Mouse (Mus musculus): ENCODE results near the gene Krtap6-1. TPM values are rescaled to one million over a fixed set of nuclear protein-coding genes. Genes with fewer than 3 reads are reported as not detected.

Gene Krtap6-1
- polyA plus RNA-seq (2012; rRNA removed; ENCODE audit: low replicate concordance): not detected in 2 replicates

DNA sequence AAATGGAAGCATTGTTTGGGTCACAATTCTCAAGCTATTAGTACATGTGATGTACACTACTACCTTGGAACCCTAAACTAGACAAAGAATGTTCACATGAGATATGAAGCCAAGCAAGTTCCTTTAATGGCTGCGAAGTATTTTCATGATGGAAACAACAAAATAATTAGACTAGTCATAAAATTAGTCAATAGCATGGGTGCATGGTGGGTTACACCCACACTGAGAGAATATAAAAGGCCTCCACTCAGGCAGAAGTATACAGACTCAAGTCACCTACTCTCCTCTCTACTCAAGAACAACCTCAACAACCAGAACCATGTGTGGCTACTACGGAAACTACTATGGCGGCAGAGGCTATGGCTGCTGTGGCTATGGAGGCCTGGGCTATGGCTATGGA, at the start of gene Krtap6-1:
Gene Krtap6-1 (plus strand): TSS at position 301 of the 400 bp plus-strand sequence.

DNA sequence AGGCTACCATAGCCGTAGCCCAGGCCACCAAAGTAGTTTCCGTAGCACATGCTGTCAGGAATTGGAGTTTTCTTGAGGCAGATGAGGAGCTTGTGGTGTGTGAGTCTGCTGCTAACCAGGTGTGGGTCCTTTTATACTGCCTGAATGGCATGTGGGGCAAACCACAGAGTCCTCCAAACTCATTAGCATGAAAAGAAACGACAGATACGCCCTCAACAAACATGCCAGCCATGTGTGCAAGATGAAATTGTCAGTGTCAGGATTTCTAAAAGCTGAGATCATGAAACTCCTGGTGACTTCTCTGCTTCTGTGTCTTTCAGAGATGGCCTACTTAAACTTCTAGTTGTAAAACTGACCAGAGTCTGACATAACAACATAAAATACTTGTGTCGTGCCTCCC, 20.8 kb upstream of the Krtap6-1 start, which contains the start of gene Krtap22-2:
Gene Krtap22-2 (minus strand): TSS at position 101 of the 400 bp plus-strand sequence.

DNA sequence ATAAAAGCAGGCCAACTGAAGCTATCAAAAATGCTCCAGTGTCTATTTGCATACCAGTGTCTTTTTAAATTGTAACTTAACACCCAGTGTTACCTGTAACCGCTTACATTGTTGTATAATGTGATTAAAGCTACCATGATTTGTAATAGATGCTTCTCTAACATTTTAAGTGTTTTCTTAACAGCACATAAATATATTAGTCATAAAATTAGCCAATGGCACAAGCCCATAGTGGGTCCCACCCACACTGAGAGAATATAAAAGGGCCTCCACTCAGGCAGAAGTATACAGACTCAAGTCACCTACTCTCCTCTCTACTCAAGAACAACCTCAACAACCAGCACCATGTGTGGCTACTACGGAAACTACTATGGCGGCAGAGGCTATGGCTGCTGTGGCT, 16.5 kb upstream of the Krtap6-1 start, which contains the start of gene Gm10229:
Gene Gm10229 (plus strand): TSS at position 301 of the 400 bp plus-strand sequence.

DNA sequence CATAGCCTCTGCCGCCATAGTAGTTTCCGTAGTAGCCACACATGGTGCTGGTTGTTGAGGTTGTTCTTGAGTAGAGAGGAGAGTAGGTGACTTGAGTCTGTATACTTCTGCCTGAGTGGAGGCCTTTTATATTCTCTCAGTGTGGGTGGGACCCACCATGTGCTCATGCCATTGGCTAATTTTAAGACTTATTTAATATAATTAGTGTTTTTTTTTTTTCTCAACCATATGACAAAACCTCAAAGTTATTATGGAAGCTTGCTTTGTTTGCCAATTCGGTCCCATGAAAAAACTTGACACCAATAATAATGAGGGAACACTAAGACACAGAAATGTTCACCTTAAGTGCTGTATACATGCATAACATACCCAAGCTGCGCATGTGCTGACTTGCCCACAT, 9.9 kb downstream of the Krtap6-1 start, which contains the start of gene Gm10228:
Gene Gm10228 (minus strand): TSS at position 101 of the 400 bp plus-strand sequence.

DNA sequence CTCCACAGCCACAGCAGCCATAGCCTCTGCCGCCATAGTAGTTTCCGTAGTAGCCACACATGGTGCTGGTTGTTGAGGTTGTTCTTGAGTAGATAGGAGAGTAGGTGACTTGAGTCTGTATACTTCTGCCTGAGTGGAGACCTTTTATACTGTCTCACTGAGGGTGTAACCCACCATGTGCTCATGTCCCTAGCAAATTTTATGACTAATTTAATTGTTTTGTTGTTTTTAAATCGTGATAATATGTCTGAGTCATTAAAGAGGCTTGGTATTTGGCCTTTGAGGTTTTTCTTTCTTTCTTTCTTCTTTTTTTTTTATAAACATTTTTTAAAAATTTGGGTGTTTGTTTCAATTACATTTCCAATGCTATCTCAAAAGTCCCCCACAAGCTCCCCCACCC, 16.3 kb downstream of the Krtap6-1 start, which contains the start of gene Krtap6-5:
Gene Krtap6-5 (minus strand): TSS at position 101 of the 400 bp plus-strand sequence.

DNA sequence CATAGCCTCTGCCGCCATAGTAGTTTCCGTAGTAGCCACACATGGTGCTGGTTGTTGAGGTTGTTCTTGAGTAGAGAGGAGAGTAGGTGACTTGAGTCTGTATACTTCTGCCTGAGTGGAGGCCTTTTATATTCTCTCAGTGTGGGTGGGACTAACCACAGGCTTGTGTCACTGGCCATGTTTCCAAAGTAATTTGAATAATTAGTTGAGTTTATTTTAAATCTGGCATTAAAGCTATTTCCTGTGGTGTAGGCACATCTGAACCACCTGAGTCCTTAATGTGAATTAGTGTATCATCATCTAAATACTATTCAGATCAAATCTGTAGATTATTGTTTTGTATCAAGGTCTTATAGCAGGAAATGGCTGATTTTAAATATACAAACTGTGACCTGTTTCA, 32.4 kb downstream of the Krtap6-1 start, which contains the start of gene 1110025L11Rik:
Gene 1110025L11Rik (minus strand): TSS at position 101 of the 400 bp plus-strand sequence.

Other genes starting within 250 kb of the Krtap6-1 start
- not detected in 2 replicates for gene Gm20741, start 219.5 kb upstream of the Krtap6-1 start, polyA plus RNA-seq (2012; rRNA removed; ENCODE audit: low replicate concordance)
- gene Krtap15, start 211.5 kb upstream of the Krtap6-1 start, polyA plus RNA-seq (2012; rRNA removed; ENCODE audit: low replicate concordance): not detected in 2 replicates
- gene Krtap14, start 205.6 kb upstream of the Krtap6-1 start, polyA plus RNA-seq (2012; rRNA removed; ENCODE audit: low replicate concordance): not detected in 2 replicates
- not detected in 2 replicates for gene Krtap19-1, start 162.3 kb upstream of the Krtap6-1 start, polyA plus RNA-seq (2012; rRNA removed; ENCODE audit: low replicate concordance)
- not detected in 2 replicates for gene Krtap19-2, start 157.4 kb upstream of the Krtap6-1 start, polyA plus RNA-seq (2012; rRNA removed; ENCODE audit: low replicate concordance)
- not detected in 2 replicates for gene Krtap19-3, start 153.7 kb upstream of the Krtap6-1 start, polyA plus RNA-seq (2012; rRNA removed; ENCODE audit: low replicate concordance)
- not detected in 2 replicates for gene Krtap19-4, start 146.6 kb upstream of the Krtap6-1 start, polyA plus RNA-seq (2012; rRNA removed; ENCODE audit: low replicate concordance)
- gene Krtap19-5, start 135.2 kb upstream of the Krtap6-1 start, polyA plus RNA-seq (2012; rRNA removed; ENCODE audit: low replicate concordance): not detected in 2 replicates
- not detected in 2 replicates for gene Krtap19-9b, start 99.4 kb upstream of the Krtap6-1 start, polyA plus RNA-seq (2012; rRNA removed; ENCODE audit: low replicate concordance)
- gene Krtap16-3, start 68.8 kb upstream of the Krtap6-1 start, polyA plus RNA-seq (2012; rRNA removed; ENCODE audit: low replicate concordance): not detected in 2 replicates
- not detected in 2 replicates for gene Krtap22-2, start 20.9 kb upstream of the Krtap6-1 start, polyA plus RNA-seq (2012; rRNA removed; ENCODE audit: low replicate concordance)
- gene Gm10229, start 16.4 kb upstream of the Krtap6-1 start, polyA plus RNA-seq (2012; rRNA removed; ENCODE audit: low replicate concordance): not detected in 2 replicates
- gene Gm10228, start 9.8 kb downstream of the Krtap6-1 start, polyA plus RNA-seq (2012; rRNA removed; ENCODE audit: low replicate concordance): not detected in 2 replicates
- gene Krtap6-5, start 16.2 kb downstream of the Krtap6-1 start, polyA plus RNA-seq (2012; rRNA removed; ENCODE audit: low replicate concordance): not detected in 2 replicates
- not detected in 2 replicates for gene 1110025L11Rik, start 32.3 kb downstream of the Krtap6-1 start, polyA plus RNA-seq (2012; rRNA removed; ENCODE audit: low replicate concordance)
- not detected in 2 replicates for gene Krtap6-3, start 52.3 kb downstream of the Krtap6-1 start, polyA plus RNA-seq (2012; rRNA removed; ENCODE audit: low replicate concordance)
- gene Gm6358, start 109.2 kb downstream of the Krtap6-1 start, polyA plus RNA-seq (2012; rRNA removed; ENCODE audit: low replicate concordance): not detected in 2 replicates
- gene Gm10061, start 119.4 kb downstream of the Krtap6-1 start, polyA plus RNA-seq (2012; rRNA removed; ENCODE audit: low replicate concordance): not detected in 2 replicates
- not detected in 2 replicates for gene Gm9789, start 126.3 kb downstream of the Krtap6-1 start, polyA plus RNA-seq (2012; rRNA removed; ENCODE audit: low replicate concordance)
- not detected in 2 replicates for gene Gm7735, start 137.8 kb downstream of the Krtap6-1 start, polyA plus RNA-seq (2012; rRNA removed; ENCODE audit: low replicate concordance)
- not detected in 2 replicates for gene 1110057P08Rik, start 143.0 kb downstream of the Krtap6-1 start, polyA plus RNA-seq (2012; rRNA removed; ENCODE audit: low replicate concordance)
- gene Krtap20-2, start 174.2 kb downstream of the Krtap6-1 start, polyA plus RNA-seq (2012; rRNA removed; ENCODE audit: low replicate concordance): not detected in 2 replicates

Measured in mammary gland, adult 2 months (tissue).